Mouse (Mus musculus): Measurements from ENCODE around the gene Tmem54. TPM values are rescaled to one million over a fixed set of nuclear protein-coding genes. Genes with fewer than 3 reads are reported as not detected.

The Tmem54 gene
- polyA plus RNA-seq, 1 experiment from 2014 or later, result 5.6 TPM

DNA sequence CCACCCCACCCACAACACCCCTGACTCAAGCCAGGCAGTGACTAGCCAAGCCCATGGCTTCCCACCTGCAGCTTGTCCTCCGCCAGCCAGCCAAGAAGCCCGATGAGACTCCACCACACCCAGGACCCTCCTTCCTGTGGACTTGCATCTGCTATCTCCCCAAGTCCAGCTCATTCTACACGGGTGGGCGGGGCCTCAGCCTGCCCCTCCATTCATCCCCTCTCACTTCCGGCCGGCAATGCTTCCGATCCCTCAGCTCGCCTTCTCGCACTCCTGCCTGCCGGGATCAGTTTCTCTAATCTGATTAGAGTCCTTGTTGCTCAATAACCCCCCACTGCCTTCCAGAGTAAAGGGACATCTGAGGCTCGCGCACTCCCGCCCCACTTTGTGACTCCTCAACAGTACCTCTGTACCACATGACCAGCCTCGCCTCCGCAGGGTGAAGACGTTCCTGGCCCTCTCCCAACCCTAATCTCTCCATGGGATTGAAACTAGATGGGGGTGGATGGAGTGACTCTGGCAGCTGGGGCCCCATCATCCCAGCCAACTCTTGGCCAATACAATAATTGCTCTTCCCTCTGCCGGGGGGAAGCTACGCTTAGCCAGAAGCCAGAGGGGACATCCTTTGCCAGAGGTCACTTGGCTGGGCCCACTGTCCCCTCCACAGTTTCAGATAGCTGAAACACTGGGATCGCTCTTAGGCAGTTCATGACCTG is 20.5 kb downstream of the Tmem54 start:
- Histone ChIP-seq H3K4me3 (peak overlapping the region; percentile 49), H3K4me1 (peaks cover 48% of the 10 kb centered on the region), H3K9me3 (no peaks in the 10 kb centered on the region), H3K27ac (no peak overlapping the region), H3K27me3 (ENCODE audit: insufficient read depth, poor library complexity, severe bottlenecking) (peaks cover 77% of the 10 kb centered on the region), H3K36me3 (no peaks in the 10 kb centered on the region)
- 13% methylated on average over 19 of the region's 19 CpGs for whole genome bisulfite sequencing
- no peak for DNase-seq (ENCODE audit: low spot score)

DNA sequence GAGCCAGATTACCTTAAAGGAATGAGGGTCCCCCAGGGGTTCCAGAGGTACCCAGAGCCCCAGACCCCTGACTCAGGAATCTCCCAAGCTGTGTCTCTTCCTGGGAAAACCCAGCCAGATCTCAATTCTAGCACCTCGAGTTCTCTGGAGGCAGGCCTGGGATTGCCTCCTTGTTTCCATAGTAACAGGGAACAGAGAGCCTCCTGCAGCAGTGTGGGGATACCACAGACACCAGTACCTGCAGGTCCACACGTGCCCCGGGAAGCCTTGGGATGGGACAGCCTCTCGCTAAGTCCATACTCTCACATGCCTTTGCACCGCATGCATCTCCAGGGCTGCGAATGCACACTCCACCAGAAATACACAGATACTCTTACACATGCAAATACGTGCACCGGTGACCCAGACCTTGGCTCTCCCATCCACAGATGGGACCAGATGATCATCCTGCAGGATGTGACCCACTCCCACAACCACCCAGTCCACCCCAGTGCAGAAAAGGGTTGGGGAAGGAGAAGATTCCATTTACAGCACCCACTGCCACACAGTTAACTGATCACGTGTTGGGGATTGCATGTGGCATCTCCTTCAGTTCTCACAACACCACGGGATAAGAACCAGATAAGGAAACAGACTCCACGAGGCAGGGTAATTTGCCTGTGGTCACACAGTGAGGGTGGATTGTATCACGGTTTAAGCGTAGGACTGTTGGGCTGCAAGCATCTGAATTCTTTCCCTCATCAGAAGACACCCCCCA is 23.4 kb downstream of the Tmem54 start:
- WGBS, result 55% methylated on average over 13 of the region's 13 CpGs
- H3K27me3 ChIP-seq (ENCODE audit: insufficient read depth, poor library complexity, severe bottlenecking), result peaks cover 65% of the 10 kb centered on the region
- no peaks in the 10 kb centered on the region for H3K9me3 ChIP-seq
- H3K36me3 ChIP-seq, result no peaks in the 10 kb centered on the region
- H3K27ac ChIP-seq, result no peak overlapping the region
- H3K4me3 ChIP-seq, result no peak overlapping the region
- H3K4me1 ChIP-seq, result peaks cover 42% of the 10 kb centered on the region
- DNase-seq (ENCODE audit: low spot score), result no peak

DNA sequence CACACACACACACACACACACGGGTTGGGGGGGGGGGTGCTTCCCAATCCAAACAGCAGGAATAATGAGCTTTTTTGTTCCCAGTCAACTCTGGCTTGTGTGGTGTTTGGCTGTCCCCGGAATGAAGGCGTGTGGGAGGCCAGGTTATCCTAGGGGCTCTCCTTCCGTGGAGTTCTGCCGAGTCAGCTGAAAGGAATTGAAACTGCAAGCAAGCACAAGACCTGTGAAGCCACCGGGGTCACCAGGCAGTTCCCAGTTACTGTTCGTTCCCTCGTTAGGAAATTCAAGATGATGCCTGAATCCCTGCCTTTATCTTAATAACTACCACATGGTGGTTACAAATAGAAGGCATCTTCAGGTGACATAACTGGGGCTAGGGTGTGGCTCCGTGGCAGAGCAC is 24.0 kb downstream of the Tmem54 start:
- Histone ChIP-seq H3K4me3 (no peak overlapping the region), H3K9me3 (no peaks in the 10 kb centered on the region), H3K27ac (no peak overlapping the region), H3K4me1 (peaks cover 42% of the 10 kb centered on the region), H3K27me3 (ENCODE audit: insufficient read depth, poor library complexity, severe bottlenecking) (peaks cover 61% of the 10 kb centered on the region), H3K36me3 (no peaks in the 10 kb centered on the region)
- WGBS, result 42% methylated on average over 9 of the region's 9 CpGs
- no peak for DNase-seq (ENCODE audit: low spot score)

DNA sequence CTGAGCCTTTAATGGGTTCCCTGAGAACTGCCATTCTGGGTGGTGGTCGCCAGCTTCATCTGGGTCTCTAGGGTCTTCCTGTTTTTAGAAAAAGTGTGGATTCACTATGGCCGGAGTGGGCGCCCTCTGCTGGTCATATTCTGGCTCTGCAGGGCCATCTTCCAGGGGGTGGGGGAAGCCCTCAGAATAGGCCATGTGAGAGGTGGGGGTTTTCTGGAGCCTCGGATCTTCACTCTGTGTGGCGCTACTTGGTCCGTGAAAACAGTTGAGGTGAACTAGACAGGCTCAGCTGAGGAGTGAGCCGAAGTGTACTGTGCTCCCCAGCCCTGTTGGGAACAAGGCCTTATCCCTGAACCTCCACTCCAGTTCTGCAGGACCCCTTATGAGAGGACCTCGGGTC is 24.8 kb downstream of the Tmem54 start:
- no peaks in the 10 kb centered on the region for H3K9me3 ChIP-seq
- peak overlapping the region; percentile 45 for H3K4me3 ChIP-seq
- WGBS, result 3% methylated on average over 8 of the region's 8 CpGs
- peaks cover 56% of the 10 kb centered on the region for H3K27me3 ChIP-seq (ENCODE audit: insufficient read depth, poor library complexity, severe bottlenecking)
- DNase-seq (ENCODE audit: low spot score), result no peak
- H3K27ac ChIP-seq, result peak overlapping the region; percentile 69; the same call in 1 of the 2 replicates
- H3K36me3 ChIP-seq, result no peaks in the 10 kb centered on the region
- peaks cover 42% of the 10 kb centered on the region for H3K4me1 ChIP-seq

DNA sequence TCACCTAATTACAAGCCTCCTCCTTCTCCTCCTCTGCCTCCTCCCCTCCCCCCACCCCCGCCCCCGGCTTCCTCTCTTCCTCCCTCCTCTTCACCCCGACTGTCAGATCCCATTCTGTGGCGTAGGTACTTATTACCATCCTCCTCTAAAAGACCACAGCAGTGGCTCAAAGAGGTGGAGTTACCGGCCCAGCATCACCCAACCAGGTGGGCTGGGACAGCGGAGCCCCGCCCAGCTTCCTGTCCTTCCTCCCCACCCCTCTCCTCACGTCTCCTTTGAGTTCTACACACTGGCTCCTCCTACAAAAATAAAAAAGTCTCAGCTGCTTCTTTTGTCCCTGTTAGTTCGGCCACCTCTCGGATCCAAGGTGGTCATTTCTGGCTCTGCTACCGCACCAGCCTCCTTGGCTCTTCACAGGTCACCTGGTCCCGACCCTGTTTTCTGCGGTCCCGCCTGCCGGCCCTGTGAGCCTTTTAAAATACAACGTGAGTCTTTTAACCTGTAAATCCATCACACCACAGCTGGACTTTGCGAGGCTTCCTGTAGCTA is 25.5 kb downstream of the Tmem54 start:
- H3K36me3 ChIP-seq, result no peaks in the 10 kb centered on the region
- WGBS, result under 1% methylated on average over 17 of the region's 17 CpGs
- DNase-seq (ENCODE audit: low spot score), result no peak
- peaks cover 38% of the 10 kb centered on the region for H3K4me1 ChIP-seq
- no peaks in the 10 kb centered on the region for H3K9me3 ChIP-seq
- H3K27ac ChIP-seq, result peak overlapping the region; percentile 69
- H3K4me3 ChIP-seq, result peak overlapping the region; percentile 45
- H3K27me3 ChIP-seq (ENCODE audit: insufficient read depth, poor library complexity, severe bottlenecking), result peaks cover 56% of the 10 kb centered on the region

DNA sequence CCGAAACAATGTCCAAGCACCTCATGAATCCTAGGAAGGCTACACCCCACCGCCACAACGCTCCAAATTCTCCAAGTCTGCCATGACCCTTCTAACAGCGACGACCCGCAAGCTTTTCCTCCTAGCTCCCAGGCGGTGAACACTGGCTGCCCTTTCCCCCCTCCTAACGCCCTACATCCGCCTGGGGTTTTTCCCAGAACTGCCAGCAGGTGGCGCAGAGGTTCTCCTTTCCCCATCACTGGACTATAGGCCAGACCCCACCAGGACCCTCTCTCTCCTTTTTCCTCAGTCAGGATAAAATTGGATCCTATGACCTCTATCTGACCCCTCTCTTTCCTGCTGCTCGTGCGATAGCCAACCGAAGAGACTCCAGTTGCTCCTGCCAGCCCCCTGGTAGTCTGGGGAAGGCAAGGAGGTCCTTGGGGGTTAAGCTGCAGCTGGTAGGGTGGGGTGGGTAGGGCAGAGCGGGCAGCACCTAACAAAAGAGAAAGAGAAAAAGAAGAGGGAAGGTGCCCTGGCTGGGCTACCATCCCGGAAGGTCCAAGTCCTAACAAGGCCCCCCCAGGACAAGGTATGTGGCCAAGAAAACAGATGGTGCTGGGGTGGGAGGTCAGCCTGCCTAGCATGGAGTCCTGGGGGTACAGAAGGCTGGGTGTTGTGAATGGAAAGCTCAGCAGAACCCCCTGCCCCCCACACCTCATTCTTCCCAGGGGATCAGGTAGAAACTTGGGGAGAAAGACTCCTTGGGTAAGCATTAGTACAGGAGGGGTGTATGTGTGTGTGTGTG is 29.6 kb downstream of the Tmem54 start:
- H3K27ac ChIP-seq, result peak overlapping the region; percentile 17; the same call in 1 of the 2 replicates
- 7% methylated on average over 15 of the region's 15 CpGs for WGBS
- DNase-seq (ENCODE audit: low spot score), result no peak
- no peaks in the 10 kb centered on the region for H3K9me3 ChIP-seq
- H3K36me3 ChIP-seq, result peaks cover 6% of the 10 kb centered on the region; the same call in 1 of the 2 replicates
- peaks cover 51% of the 10 kb centered on the region for H3K4me1 ChIP-seq
- H3K27me3 ChIP-seq (ENCODE audit: insufficient read depth, poor library complexity, severe bottlenecking), result peaks cover 73% of the 10 kb centered on the region
- H3K4me3 ChIP-seq, result peak overlapping the region; percentile 37; the same call in 1 of the 2 replicates

DNA sequence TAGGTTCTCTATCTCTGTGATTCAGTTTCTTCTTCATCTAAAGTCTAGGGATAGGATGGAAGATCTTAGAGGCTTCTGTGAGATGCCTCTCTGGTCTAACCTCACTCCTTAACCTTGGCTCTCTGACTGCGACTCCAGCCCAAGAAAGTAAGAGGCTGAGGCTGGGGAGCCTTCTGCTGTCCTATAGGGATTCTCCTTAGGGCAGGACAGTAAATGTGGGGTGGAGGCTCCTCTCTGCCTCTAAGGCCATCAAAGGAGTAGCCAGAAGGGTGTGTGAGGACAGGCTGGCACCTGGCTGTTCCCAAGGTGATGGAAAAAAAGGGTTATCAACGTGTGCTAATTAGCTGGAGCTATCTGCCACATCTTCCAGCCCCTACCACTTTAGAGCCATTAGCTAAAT is 30.3 kb downstream of the Tmem54 start:
- WGBS, result 43% methylated on average over 2 of the region's 2 CpGs
- H3K4me3 ChIP-seq, result no peak overlapping the region

DNA sequence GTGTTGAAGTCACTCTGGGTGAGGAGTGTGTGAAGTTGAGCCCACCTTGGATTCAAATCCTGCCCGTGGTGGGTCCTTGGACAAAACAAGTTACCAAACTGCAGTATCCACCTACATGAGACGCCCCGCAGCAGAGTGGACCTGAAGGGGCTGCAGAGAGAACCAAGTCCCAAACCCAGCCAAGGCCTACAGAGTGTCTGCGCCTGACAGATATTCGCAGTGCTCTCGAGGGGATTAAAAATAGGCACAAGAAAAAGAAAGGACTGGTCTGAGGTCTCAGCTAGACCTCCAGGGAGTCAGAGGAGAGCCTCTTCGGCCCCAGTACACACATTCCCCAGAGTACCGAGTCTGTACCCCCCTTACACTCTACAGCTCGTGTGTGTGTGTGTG is 30.8 kb downstream of the Tmem54 start:
- peak overlapping the region; percentile 83 for H3K27ac ChIP-seq
- H3K36me3 ChIP-seq, result peaks cover 6% of the 10 kb centered on the region; the same call in 1 of the 2 replicates
- DNase-seq (ENCODE audit: low spot score), result no peak
- H3K4me1 ChIP-seq, result peaks cover 42% of the 10 kb centered on the region
- no peaks in the 10 kb centered on the region for H3K9me3 ChIP-seq
- H3K4me3 ChIP-seq, result peak overlapping the region; percentile 69
- 20% methylated on average over 9 of the region's 9 CpGs for WGBS
- H3K27me3 ChIP-seq (ENCODE audit: insufficient read depth, poor library complexity, severe bottlenecking), result peaks cover 71% of the 10 kb centered on the region

More for the DNA sequence above, 30.3 kb downstream of the Tmem54 start:
- Histone ChIP-seq H3K27me3 (ENCODE audit: insufficient read depth, poor library complexity, severe bottlenecking) (peaks cover 74% of the 10 kb centered on the region), H3K27ac (no peak overlapping the region), H3K9me3 (no peaks in the 10 kb centered on the region), H3K4me1 (peaks cover 45% of the 10 kb centered on the region), H3K36me3 (peaks cover 6% of the 10 kb centered on the region; the same call in 1 of the 2 replicates)
- no peak for DNase-seq (ENCODE audit: low spot score)

DNA sequence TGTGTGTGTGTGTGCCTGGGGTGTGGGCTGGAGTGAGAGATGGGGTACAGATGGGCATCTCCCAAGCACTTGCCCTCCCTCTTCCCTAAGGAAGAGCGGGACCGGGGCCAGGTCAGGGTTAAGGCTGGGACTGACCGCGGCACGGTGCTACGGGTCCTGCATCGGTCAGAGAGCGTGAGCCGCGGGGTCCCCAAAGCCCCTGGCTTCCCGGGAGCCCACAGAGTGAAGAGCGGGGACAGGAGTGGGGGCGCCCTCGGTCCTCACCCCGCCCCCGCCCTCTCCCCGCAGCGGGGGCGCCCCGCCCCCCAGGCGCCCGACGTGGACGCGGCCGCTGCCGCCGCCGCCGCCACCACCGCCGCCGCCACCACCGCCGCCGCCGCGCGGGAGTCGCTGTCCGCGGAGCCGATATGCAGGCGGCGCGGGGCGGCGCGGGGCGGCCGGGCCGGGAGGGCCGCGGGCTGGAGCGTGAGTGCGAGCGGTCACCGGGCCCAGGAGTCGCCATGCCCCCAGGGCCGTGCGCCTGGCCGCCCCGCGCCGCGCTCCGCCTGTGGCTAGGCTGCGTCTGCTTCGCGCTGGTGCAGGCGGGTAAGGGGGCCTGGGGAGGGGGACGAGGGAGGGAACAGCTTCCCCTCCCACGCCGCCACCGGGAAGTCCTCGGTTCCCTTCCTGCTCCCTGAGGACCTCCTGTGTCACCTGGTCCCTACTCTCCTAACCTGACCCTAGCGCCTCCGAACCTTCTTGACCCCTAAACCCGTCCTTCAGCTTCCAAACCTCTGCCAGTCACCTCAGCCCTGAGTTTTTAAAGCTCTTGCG is 31.4 kb downstream of the Tmem54 start, which contains the start of gene Fndc5:
Gene Fndc5 (plus strand): TSS at position 421 of the 813 bp plus-strand sequence.
- WGBS, result under 1% methylated on average over 73 of the region's 80 CpGs
- Histone ChIP-seq H3K9me3 (no peaks in the 10 kb centered on the region), H3K27me3 (ENCODE audit: insufficient read depth, poor library complexity, severe bottlenecking) (peaks cover 65% of the 10 kb centered on the region), H3K4me3 (peak within 1 kb of the TSS; percentile 69), H3K36me3 (peaks cover 6% of the 10 kb centered on the region; the same call in 1 of the 2 replicates), H3K27ac (peak within 1 kb of the TSS; percentile 83), H3K4me1 (peaks cover 47% of the 10 kb centered on the region)
- no peak for DNase-seq (ENCODE audit: low spot score)

DNA sequence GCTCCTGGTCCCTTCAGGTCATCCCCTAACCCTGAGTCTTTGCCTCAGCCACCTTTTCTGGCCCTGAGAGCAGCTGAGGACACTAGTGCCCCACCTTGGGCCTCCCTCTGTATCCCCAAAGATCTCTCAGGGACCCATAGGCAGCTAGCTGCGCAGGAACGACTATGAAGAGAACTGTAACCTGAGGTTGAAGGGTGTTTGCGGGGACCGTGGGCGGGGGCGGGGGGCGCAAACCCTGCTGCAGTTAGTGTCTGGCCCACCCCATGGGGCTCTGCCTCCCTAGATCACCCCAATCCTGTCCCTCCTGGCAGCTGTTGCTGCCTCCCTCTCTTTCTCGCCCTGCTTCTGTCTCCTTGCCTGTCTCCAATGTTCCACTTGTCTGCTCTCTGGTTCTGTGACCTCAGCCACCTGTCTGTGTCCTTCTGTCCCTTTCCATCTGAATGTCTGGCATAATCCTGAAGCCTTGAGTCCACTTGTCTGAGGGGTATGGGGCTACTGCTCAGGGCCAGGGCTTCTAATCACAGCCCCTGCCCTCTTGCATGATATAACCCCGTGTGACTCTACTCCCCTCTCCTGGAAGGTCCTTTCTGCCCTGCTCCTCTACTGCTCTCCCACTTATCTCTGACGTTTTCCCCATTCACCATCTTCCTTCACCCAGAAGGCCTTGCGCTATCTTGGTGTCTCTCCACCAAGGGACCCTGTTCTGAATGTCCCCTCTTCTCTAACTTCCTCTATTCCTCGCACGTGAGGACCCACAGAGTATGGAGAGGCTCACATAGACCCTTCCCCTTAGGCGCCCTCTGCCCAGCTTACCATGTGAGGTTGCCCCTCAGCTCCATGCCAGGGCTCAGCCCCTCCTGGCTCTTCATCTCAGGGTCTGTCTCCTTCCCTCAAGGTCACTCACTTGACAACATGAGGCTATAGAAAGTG is 32.3 kb downstream of the Tmem54 start:
- no peak for DNase-seq (ENCODE audit: low spot score)
- Histone ChIP-seq H3K4me3 (peak overlapping the region; percentile 69), H3K4me1 (peaks cover 54% of the 10 kb centered on the region), H3K27ac (peak overlapping the region; percentile 83; the same call in 1 of the 2 replicates), H3K27me3 (ENCODE audit: insufficient read depth, poor library complexity, severe bottlenecking) (peaks cover 56% of the 10 kb centered on the region), H3K36me3 (peaks cover 8% of the 10 kb centered on the region; the same call in 1 of the 2 replicates), H3K9me3 (no peaks in the 10 kb centered on the region)
- WGBS, result 39% methylated on average over 14 of the region's 14 CpGs

DNA sequence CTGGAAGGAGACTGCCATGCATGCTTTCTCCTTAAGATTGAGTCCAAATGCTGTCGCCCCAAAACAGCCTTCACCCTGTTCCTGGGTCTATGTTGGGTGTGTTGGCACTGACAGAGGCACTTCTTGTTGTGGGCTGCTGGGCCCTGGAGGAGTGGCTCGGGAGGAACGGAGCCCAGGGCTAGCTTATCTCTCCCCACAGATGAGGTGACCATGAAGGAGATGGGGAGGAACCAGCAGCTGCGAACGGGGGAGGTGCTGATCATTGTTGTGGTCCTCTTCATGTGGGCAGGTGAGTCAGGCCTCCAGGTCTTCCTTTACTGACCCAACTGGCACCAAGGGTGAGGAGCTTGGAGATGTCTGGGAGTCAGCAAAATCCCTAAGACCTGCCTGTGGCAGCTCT is 34.3 kb downstream of the Tmem54 start:
- WGBS, result 52% methylated on average over 5 of the region's 5 CpGs
- H3K27ac ChIP-seq, result no peak overlapping the region

More for the DNA sequence above, 34.3 kb downstream of the Tmem54 start:
- Histone ChIP-seq H3K9me3 (no peaks in the 10 kb centered on the region), H3K4me1 (peaks cover 66% of the 10 kb centered on the region), H3K27me3 (ENCODE audit: insufficient read depth, poor library complexity, severe bottlenecking) (peaks cover 56% of the 10 kb centered on the region), H3K4me3 (no peak overlapping the region), H3K36me3 (peaks cover 19% of the 10 kb centered on the region)
- peak; percentile 83 for DNase-seq (ENCODE audit: low spot score)
